Mouse (Mus musculus) natural killer cell, adult 2 months (primary cell): Measurements from ENCODE around the gene Megf11.
A peak's percentile ranks its signal among the peaks of the same experiment; 100 is the strongest.
"Not testable (repeated sequence)": the region's sequence is repeated elsewhere in the genome, so short reads cannot be mapped to it uniquely, and the experiment has no call there.

Experiments
- DNase-seq, 2 experiments: peaks; one replicate each; pipeline ENCODE4 v3.0.0; 2022; ENCODE audit warnings: low spot score in 2 of 2

The Megf11 gene

GRCm38 (mm10) chr9:64697677-64698076 is 312.3 kb downstream of the Megf11 start:
- no peak for DNase-seq

- no peak for DNase-seq
These were observed 313.2 kb downstream of the Megf11 start for GRCm38 (mm10) chr9:64698586-64698985.

GRCm38 (mm10) chr9:64700451-64701311 is 315.3 kb downstream of the Megf11 start:
- no peak for DNase-seq

GRCm38 (mm10) chr9:64701651-64702050 is 316.2 kb downstream of the Megf11 start:
- DNase-seq: no peak

DNA sequence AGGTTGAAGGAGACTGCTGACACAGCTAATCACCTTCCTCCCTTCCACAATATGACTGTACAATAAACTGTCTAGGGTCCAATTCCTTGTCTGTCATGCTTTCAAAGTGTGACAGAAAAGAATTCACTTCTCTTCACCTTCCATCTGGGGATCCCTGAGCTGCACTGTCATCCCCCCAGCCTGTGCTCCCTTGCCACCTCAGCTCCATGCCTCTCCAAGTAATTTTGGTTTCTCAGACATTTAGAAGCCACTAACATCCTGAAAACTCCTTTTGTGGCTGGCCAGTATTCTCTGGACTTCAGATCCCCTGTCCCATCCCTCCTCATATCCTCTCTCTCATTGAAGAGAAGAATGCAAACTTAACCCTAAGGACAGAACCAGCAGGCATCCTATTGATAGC is 317.0 kb downstream of the Megf11 start:
- no peak for DNase-seq

DNA sequence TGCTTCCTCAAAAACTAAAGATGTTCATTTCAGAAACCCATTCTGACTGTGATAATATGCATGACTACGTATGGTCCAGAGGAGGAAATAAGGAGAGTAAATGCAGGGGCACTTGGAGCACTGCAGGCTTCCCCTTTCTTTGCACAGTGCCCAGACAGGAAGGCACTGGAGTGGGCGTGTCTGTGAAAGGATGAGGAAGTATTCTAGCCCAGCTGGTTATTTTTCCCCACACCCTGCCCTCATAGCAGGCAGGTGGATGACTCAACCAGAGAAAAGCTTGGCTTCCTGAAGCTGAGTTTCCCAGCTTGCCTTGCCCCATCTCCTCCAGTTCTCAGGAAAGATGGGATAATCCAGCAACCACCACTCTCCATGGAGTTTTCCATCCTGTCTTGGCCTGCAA is 317.5 kb downstream of the Megf11 start:
- peak in 1 of 2 experiments; percentile 31 for DNase-seq

- no peak for DNase-seq
These were observed 318.1 kb downstream of the Megf11 start for GRCm38 (mm10) chr9:64703420-64703965.

GRCm38 (mm10) chr9:64704073-64704840 is 318.8 kb downstream of the Megf11 start:
- no peak for DNase-seq

DNA sequence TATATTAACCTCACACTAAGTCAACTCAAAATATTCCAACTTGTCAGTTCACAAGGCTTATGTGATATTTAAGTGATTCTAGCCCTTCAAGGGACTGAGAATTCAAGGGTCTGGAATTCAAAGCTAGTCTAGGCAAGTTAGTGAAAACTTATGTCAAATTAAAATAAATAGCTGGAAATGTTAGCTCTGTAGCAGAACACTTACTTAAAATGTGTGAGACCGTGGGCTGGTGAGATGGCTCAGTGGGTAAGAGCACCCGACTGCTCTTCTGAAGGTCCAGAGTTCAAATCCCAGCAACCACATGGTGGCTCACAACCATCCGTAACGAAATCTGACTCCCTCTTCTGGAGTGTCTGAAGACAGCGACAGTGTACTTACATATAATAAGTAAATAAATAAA is 324.9 kb downstream of the Megf11 start:
- DNase-seq: not testable (repeated sequence)

DNA sequence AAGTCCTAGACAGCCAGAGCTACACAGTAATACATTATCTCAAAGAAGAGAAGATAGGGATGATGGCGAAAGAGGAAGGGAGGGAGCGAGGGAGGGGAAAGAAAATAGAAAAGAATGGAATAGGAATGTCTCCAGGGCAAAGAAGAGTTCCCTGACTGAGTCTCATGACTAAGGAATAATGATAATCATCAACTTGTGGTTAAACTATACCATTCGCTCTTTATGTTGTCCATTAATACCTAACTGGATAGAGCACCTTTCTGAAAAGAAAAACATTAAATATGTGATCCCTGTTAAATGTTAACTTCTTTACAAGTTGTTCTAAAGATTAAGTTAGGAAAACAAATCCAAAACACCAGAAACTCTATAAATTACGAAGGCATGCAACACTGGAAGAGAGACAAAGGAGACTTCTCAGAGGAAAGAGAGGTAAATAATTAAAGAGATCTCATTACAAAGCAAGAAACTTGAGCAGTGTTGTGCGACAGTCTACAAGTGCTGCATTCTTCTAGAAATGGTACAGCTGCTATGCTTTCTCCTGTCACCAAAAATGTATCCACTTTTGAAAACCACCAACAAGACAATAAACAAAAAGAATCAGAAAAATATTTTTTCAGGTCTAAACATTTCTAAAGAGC is 334.2 kb downstream of the Megf11 start:
- DNase-seq: no peak

GRCm38 (mm10) chr9:64726454-64726853 is 341.0 kb downstream of the Megf11 start:
- DNase-seq: no peak

- no peak for DNase-seq
These were observed 345.7 kb downstream of the Megf11 start for GRCm38 (mm10) chr9:64731029-64731560.

DNA sequence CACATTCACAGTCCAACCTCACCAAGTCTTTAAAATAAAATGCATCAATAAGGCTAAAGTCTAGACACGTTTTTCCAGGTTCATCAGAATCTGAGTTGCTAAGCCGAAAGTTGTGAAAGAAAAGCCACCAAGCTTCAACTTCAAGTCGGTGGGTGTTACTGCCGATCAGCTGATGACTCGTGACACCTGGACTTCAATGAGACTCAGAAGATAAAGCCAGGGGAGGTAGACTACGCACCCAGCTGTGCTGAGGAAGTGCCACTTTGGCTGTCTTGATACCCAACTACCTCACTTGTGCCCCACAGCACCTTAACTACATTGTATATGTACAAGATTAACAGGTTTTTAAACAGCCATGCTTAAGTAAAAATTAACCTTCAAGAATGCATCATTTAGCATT is 348.7 kb downstream of the Megf11 start:
- DNase-seq: peak; percentile 27 to 36

DNA sequence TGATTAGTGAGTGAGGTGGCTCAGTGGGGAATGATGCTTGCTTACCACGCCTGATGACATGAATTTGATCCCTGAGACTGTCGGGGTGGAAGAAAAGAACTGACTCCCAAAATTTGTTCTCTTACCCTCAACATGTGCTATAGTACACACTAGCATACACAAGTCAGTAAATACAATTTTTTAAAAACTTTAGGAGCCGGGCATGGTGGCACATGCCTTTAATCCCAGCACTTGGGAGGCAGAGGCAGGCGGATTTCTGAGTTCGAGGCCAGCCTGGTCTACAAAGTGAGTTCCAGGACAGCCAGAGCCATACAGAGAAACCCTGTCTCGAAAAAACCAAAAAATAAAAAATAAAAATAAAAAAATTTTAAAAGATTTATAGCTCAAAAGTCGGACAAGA is 349.6 kb downstream of the Megf11 start:
- not testable (repeated sequence) for DNase-seq

GRCm38 (mm10) chr9:64736076-64736638 is 350.7 kb downstream of the Megf11 start:
- no peak for DNase-seq

- DNase-seq: peak in 1 of 2 experiments; percentile 11
These were observed 351.4 kb downstream of the Megf11 start for GRCm38 (mm10) chr9:64736639-64737405.

DNA sequence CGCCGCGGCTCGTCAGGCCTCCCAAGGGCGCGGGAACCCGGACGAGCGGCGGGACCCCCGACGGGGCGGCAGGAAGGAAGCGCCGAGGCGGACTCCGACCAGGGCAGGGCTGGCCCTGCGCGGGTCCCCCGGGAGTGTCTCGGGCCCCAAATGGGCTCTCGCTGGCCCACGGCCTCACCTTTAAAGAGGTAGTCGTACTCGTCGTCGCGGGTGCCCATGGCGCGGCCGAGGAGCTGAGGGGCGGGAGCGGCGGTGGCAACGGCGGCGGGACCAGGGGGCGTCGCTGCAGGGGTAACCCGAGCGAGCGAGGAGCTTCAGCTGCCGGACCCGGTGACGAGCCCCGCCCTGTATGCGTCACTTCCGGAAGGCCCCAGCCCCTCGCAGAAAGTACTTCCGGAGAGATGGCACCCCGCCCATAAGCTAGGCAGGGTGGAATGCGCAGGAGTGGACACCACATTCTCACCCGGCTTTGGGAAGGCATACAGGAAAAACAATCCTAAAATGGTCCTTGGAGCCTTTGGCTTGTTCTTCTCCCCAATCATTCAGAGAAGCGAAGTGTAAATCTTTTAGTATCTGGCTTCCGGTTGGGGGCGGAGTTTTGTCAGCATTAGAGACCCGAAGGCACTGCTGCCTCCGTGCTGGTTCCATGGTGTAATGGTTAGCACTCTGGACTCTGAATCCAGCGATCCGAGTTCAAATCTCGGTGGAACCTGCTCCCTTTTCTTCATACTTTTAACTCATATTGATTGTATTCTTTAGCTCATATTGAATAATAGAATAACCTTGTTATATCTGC is 352.2 kb downstream of the Megf11 start, which contains the start of gene Rab11a:
TSS of gene Rab11a (minus strand) at position 353 of the 796 bp plus-strand sequence.
- DNase-seq: peak; percentile 96 to 97

DNA sequence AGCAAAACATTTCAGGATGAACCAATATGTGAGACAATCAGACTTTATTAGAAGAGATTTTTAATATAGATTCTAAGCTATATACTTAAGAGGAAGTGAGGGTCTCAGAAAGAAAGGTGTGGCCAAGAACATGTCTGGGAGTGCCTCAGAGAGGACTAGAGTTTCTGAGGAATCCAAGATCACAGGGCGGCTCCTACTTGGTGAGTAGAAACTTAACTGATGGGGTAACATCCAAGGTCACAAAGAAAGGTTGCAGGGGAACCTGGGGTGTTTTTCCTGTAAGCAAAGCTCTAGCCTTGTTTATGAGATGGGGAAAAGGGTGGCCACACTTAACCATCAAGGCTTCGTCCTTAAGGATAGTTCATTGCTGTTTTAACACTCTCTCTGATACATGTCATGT is 353.6 kb downstream of the Megf11 start:
- no peak for DNase-seq

DNA sequence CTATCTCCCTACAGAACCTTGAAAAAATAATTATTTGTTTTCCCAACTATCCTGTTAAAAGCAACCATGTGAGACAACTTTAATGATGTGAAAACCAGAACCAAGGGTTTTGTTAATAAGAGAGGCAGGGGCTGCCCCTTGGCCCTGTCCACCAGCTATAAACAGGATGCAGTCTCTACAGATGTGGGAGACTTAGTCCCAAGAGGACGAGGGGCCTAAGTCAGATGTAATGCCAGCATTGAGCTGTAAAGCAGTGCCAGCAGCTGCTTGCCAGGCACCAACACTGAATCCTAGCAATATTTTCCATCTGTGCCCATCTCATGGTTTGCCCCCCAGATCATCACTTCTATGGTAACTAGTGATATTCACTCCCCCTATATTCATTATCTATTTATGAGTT is 357.0 kb downstream of the Megf11 start:
- DNase-seq: no peak

DNA sequence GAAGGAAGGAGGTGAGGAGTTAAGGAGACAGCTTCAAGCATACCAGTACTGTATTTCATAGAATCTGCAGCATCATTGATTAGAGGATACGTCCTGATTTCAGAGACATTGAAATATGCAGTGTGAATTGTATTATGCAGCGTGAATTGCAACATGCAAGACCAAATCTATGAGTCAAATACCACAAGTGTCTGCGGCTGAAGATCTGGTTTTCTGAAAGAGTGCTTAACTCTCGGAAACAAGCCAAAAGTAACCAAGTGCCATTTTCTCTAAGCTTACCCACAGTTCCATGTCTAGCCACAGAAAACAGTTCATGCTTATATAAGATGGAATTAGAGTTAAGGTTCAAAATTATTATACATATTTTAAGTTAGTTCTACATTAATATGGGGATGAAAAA is 362.3 kb downstream of the Megf11 start:
- no peak for DNase-seq
